Mouse (Mus musculus): ENCODE measurements around the gene Aasdh. TPM values are rescaled to one million over a fixed set of nuclear protein-coding genes. Genes with fewer than 3 reads are reported as not detected.
"Not testable (repeated sequence)": the region's sequence is repeated elsewhere in the genome, so short reads cannot be mapped to it uniquely, and the experiment has no call there.

Aasdh gene
- polyA plus RNA-seq, 1 experiment from 2014 or later = 22.5 TPM

GRCm38 (mm10) chr5:76942505-76942904, 37.2 kb upstream of the Aasdh start:
- Histone ChIP-seq H3K9ac (no peak overlapping the region), H3K36me3 (replicated peaks) (peaks cover 26% of the 10 kb centered on the region), H3K9me3 (no peaks in the 10 kb centered on the region), H3K4me3 (replicated peaks) (no peak overlapping the region), H3K27me3 (no peaks in the 10 kb centered on the region), H3K4me1 (peaks cover 11% of the 10 kb centered on the region; the same call in 1 of the 2 replicates), H3K27ac (no peak overlapping the region), H3K4me2 (no peak overlapping the region)
- WGBS = 83% methylated on average over 4 of the region's 4 CpGs
- ATAC-seq (ENCODE audit: low FRiP score) = no peak

GRCm38 (mm10) chr5:76941975-76942374, 36.7 kb upstream of the Aasdh start:
- Histone ChIP-seq H3K4me3 (replicated peaks) (no peak overlapping the region), H3K27ac (no peak overlapping the region), H3K27me3 (no peaks in the 10 kb centered on the region), H3K36me3 (replicated peaks) (peaks cover 22% of the 10 kb centered on the region), H3K4me2 (no peak overlapping the region), H3K4me1 (peaks cover 11% of the 10 kb centered on the region; the same call in 1 of the 2 replicates), H3K9ac (no peak overlapping the region), H3K9me3 (no peaks in the 10 kb centered on the region)
- no peak for ATAC-seq (ENCODE audit: low FRiP score)
- 94% methylated on average over 4 of the region's 4 CpGs for WGBS

DNA sequence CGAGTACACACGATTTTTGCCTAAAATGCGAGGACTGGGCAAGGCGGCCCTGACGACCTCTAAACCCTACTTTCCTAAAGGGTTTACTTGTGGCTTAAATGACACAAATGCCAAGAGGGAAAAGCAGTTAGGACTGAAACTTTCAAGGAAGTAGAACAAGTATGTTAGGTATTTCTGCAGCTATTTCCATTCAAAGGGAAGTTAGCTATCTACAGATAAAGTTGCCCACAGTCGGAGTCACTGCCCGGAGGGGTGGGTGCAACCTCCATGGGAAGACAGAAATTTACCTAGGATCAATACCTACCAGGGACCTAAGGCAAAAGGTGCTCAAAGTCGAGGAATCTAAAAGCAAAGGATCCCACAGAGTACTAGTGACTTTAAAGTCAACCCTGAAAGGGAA, 34.4 kb upstream of the Aasdh start:
- Histone ChIP-seq H3K27ac (no peak overlapping the region), H3K4me2 (no peak overlapping the region), H3K9ac (no peak overlapping the region), H3K27me3 (no peaks in the 10 kb centered on the region), H3K9me3 (no peaks in the 10 kb centered on the region), H3K4me3 (replicated peaks) (no peak overlapping the region), H3K36me3 (replicated peaks) (peaks cover 22% of the 10 kb centered on the region), H3K4me1 (no peaks in the 10 kb centered on the region; the same call in 1 of the 2 replicates)
- ATAC-seq (ENCODE audit: low FRiP score) = no peak
- WGBS = 98% methylated on average over 8 of the region's 8 CpGs

DNA sequence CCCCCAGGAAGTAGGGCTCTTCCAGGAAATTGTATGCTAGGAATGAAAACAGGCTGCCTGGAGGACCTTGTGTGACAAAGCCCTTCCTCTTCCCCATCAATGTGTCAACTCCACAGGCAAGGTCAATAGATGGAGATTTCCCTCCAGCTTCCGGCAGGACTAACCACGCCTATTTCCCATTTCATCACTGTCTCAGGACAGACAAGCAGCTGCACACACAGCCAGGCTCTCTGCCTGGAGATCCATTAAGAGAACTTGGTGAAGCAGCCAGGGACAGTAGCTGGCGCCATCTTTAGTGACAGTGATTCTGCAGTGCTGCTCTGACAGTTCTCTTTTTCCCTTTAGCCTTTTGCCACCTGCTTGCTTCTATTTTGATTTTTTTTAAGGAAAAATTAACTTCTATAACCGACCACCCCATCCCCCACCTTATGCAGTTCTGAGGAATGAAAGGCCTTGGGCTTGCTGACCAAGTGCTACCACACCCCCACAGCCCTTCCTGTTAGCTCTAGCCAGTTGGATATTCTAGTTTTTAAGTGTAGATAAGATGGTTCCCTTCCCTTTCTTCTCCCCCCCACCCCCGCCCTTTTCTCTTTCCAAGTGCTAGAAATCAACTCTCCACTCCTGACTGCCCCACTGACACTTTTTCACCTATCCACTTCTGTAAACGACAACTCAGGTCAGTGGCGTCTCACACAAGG, 24.0 kb upstream of the Aasdh start:
- Histone ChIP-seq H3K9me3 (peaks cover 10% of the 10 kb centered on the region; the same call in 1 of the 2 replicates), H3K36me3 (replicated peaks) (peaks cover 35% of the 10 kb centered on the region), H3K4me2 (no peak overlapping the region), H3K4me3 (replicated peaks) (no peak overlapping the region), H3K9ac (no peak overlapping the region), H3K27ac (no peak overlapping the region), H3K4me1 (no peaks in the 10 kb centered on the region), H3K27me3 (no peaks in the 10 kb centered on the region)
- 89% methylated on average over 7 of the region's 7 CpGs for WGBS
- no peak for ATAC-seq (ENCODE audit: low FRiP score)

DNA sequence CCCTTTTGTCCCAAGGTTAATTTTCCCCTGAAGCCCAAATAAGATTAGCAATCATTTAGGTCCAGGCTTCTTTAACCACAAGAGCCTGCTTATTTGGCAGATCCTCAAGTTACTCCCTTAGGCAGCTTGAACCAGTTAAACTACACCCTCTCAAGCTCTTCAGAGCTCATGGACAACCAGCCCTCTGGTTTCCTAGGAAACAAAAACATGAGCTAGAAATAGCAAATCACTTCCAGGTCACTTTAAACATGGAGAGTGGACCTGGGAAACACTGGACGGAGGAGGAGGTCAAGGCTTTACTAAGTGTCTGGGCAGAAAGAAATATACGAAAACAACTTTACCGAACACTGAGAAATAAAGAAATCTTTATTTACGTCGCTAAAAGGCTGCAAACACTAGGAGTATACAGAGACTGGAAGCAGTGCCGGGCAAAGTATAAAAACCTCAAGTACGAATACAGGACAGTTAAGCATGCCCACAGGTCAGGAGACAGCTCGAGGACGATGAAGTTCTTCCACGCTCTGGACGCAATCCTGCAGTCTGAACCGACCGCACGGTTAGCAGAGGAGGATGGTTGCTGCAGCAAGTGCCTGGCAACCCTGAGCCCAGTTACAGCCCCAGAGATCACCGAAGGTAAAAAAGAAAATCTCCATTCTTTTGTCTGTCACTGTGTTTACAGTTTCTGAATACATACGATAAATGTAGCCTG, 23.0 kb upstream of the Aasdh start:
- Histone ChIP-seq H3K4me1 (no peaks in the 10 kb centered on the region), H3K9ac (no peak overlapping the region), H3K4me2 (no peak overlapping the region), H3K4me3 (replicated peaks) (no peak overlapping the region), H3K36me3 (replicated peaks) (peaks cover 40% of the 10 kb centered on the region), H3K27me3 (no peaks in the 10 kb centered on the region), H3K27ac (no peak overlapping the region), H3K9me3 (peaks cover 10% of the 10 kb centered on the region; the same call in 1 of the 2 replicates)
- 87% methylated on average over 16 of the region's 16 CpGs for WGBS
- ATAC-seq (ENCODE audit: low FRiP score) = no peak

GRCm38 (mm10) chr5:76924296-76924695, 19.0 kb upstream of the Aasdh start:
- ATAC-seq (ENCODE audit: low FRiP score) = no peak
- 74% methylated on average over 1 of the region's 1 CpGs for WGBS
- peaks cover 64% of the 10 kb centered on the region for H3K36me3 ChIP-seq (replicated peaks)

GRCm38 (mm10) chr5:76923428-76923827, 18.1 kb upstream of the Aasdh start:
- WGBS = 93% methylated on average over 13 of the region's 13 CpGs
- Histone ChIP-seq H3K27me3 (no peaks in the 10 kb centered on the region), H3K4me2 (no peak overlapping the region), H3K27ac (no peak overlapping the region), H3K4me1 (no peaks in the 10 kb centered on the region), H3K4me3 (replicated peaks) (no peak overlapping the region), H3K9ac (no peak overlapping the region), H3K36me3 (replicated peaks) (peaks cover 66% of the 10 kb centered on the region), H3K9me3 (peaks cover 5% of the 10 kb centered on the region; the same call in 1 of the 2 replicates)
- ATAC-seq (ENCODE audit: low FRiP score) = no peak

More at GRCm38 (mm10) chr5:76924296-76924695, 19.0 kb upstream of the Aasdh start:
- no peaks in the 10 kb centered on the region for H3K27me3 ChIP-seq
- H3K9ac ChIP-seq = no peak overlapping the region
- H3K27ac ChIP-seq = no peak overlapping the region
- no peaks in the 10 kb centered on the region for H3K4me1 ChIP-seq
- no peak overlapping the region for H3K4me2 ChIP-seq
- H3K4me3 ChIP-seq (replicated peaks) = no peak overlapping the region
- peaks cover 7% of the 10 kb centered on the region; the same call in 1 of the 2 replicates for H3K9me3 ChIP-seq

DNA sequence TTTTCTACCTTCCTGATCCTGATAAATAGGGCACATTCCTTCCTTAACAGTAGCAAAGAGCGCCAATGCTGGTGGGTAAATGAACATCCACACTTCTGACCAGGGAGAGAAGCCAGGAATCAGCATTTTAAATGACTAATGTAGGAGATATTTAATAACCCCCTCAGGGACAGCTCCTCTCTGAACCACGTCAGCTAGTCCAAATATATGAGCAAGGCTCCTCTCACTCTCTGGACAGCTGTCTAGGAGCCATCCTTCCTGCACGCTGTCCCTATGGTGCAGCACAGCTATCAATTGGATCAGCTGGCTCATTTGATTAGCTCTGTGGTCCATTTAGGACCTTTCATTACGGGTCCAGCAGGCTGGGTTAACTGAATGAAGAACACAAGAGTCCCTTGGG, 17.5 kb upstream of the Aasdh start:
- Histone ChIP-seq H3K9ac (no peak overlapping the region), H3K27ac (no peak overlapping the region), H3K36me3 (replicated peaks) (peaks cover 71% of the 10 kb centered on the region), H3K4me1 (no peaks in the 10 kb centered on the region), H3K9me3 (peaks cover 5% of the 10 kb centered on the region; the same call in 1 of the 2 replicates), H3K4me3 (replicated peaks) (no peak overlapping the region), H3K27me3 (no peaks in the 10 kb centered on the region), H3K4me2 (no peak overlapping the region)
- WGBS = 86% methylated on average over 4 of the region's 4 CpGs
- no peak for ATAC-seq (ENCODE audit: low FRiP score)

DNA sequence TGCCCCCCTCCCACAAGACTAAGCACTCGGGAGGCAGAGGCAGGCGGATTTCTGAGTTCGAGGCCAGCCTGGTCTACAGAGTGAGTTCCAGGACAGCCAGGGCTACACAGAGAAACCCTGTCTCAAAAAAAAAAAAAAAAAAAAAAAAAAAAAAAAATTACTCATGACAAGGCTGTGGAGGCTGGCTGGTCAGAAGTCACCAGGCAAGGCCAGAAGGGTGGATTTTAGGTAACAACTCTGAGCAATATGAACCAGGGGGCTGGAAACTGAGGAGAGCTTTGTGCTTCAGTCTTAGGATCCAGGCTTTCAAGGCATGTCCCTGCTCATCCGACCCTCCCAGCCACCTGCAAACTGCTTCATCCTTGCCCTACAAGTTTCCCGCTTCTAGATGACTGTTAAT, 7.2 kb upstream of the Aasdh start:
- 91% methylated on average over 5 of the region's 5 CpGs for WGBS
- not testable (repeated sequence) for H3K4me2 ChIP-seq; H3K4me3 ChIP-seq (replicated peaks); H3K27me3 ChIP-seq; H3K4me1 ChIP-seq; H3K27ac ChIP-seq; H3K9ac ChIP-seq; H3K9me3 ChIP-seq; ATAC-seq (ENCODE audit: low FRiP score)
- H3K36me3 ChIP-seq (replicated peaks) = peaks cover 23% of the 10 kb centered on the region

GRCm38 (mm10) chr5:76910807-76911206, 5.5 kb upstream of the Aasdh start:
- Histone ChIP-seq H3K9ac (no peak overlapping the region), H3K36me3 (replicated peaks) (peaks cover 14% of the 10 kb centered on the region), H3K4me3 (replicated peaks) (no peak overlapping the region), H3K4me1 (0 out of 2 replicates have a peak, but pooled peaks cover 5% of the 10 kb centered on the region), H3K9me3 (no peaks in the 10 kb centered on the region), H3K4me2 (no peak overlapping the region), H3K27ac (no peak overlapping the region), H3K27me3 (no peaks in the 10 kb centered on the region)
- no peak for ATAC-seq (ENCODE audit: low FRiP score)
- WGBS = 87% methylated on average over 3 of the region's 3 CpGs

- WGBS = 33% methylated on average over 3 of the region's 3 CpGs
- H3K9ac ChIP-seq = peak overlapping the region; percentile 80
- no peaks in the 10 kb centered on the region for H3K27me3 ChIP-seq
- H3K36me3 ChIP-seq (replicated peaks) = no peaks in the 10 kb centered on the region
- H3K4me3 ChIP-seq (replicated peaks) = peak overlapping the region; percentile 71
- no peaks in the 10 kb centered on the region for H3K9me3 ChIP-seq
- peak overlapping the region; percentile 64 for H3K4me2 ChIP-seq
- H3K27ac ChIP-seq = no peak overlapping the region
- 0 out of 2 replicates have a peak, but pooled peaks cover 7% of the 10 kb centered on the region for H3K4me1 ChIP-seq
- no peak for ATAC-seq (ENCODE audit: low FRiP score)
Measured at GRCm38 (mm10) chr5:76906155-76906499, 813 bp upstream of the Aasdh start.

DNA sequence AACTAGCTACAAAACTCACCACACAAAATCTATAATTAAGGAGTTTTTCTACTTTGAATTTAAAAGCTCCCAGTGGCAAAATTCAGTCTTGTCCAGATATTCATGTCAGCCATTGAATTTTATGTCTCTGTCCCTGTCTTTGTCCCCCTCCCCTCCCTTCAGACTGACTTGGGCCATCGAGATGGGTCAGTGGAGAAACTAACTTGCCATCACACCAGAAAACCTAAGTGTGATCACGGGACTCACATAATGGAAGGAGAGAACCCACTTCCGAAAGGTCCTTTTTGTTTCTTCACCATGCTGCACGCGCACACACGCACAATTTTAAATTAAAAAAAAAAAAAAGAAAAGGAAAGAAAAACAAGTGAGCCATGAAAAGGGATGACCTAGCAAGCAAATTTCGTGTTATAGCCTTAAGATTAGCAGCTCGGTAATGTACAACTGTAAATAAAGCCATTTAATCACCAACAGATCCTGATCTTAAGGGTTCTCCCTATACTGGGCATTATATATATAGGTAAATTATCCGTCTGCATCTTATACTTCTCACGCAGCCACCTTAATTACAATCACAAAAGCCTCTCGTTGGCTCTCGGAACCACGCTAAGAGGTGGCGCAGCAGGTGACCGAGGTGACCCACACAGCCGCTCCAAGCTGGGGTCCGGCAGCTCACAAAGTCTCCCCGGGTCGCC, 455 bp downstream of the Aasdh start:
- ATAC-seq (ENCODE audit: low FRiP score) = no peak; the same call in 1 of the 2 replicates
- Histone ChIP-seq H3K4me1 (0 out of 2 replicates have a peak, but pooled peaks cover 7% of the 10 kb centered on the region), H3K4me2 (peak overlapping the region; percentile 64), H3K9ac (peak overlapping the region; percentile 80), H3K9me3 (no peaks in the 10 kb centered on the region), H3K27me3 (no peaks in the 10 kb centered on the region), H3K36me3 (replicated peaks) (no peaks in the 10 kb centered on the region), H3K4me3 (replicated peaks) (peak overlapping the region; percentile 71), H3K27ac (peak overlapping the region; percentile 84)
- 3% methylated on average over 19 of the region's 19 CpGs for WGBS

All from forebrain, embryonic 12.5 days (tissue).